8 mouse cellular contexts compared by ENCODE assay signal in genomic region chr6:72098691-72099090, GRCm38 (mm10). TPM values are rescaled to one million over a fixed set of nuclear protein-coding genes. Genes with fewer than 3 reads are reported as not detected.
A peak's percentile ranks its signal among the peaks of the same experiment; 100 is the strongest.
DNase-seq lines count a peak whose midpoint lies in the region; ATAC-seq lines count a peak whose summit lies in the region.

No protein-coding gene starts in this region.

- peak overlapping the region; percentile 92 for H3K4me3 ChIP-seq in forebrain, embryonic 16.5 days (replicated peaks; ENCODE audit: low read length)
- H3K4me3 ChIP-seq in liver, embryonic 16.5 days (ENCODE audit: low read depth, low read length), result peak overlapping the region; percentile 94

- H3K4me2 ChIP-seq in forebrain, embryonic 16.5 days (ENCODE audit: low read length), result peak overlapping the region; percentile 86
- peak overlapping the region; percentile 72 for H3K4me2 ChIP-seq in liver, embryonic 16.5 days (ENCODE audit: low read depth, low read length)

- no peaks in the 10 kb centered on the region for H3K9me3 ChIP-seq in forebrain, embryonic 16.5 days (ENCODE audit: control insufficient read depth, low read length)
- no peaks in the 10 kb centered on the region for H3K9me3 ChIP-seq in liver, embryonic 16.5 days (replicated peaks; ENCODE audit: control insufficient read depth, low read length)

- no peaks in the 10 kb centered on the region for H3K36me3 ChIP-seq in forebrain, embryonic 16.5 days (ENCODE audit: control insufficient read depth, insufficient read depth)
- H3K36me3 ChIP-seq in liver, embryonic 16.5 days (ENCODE audit: control insufficient read depth, insufficient read depth), result no peaks in the 10 kb centered on the region

- H3K27me3 ChIP-seq in forebrain, embryonic 16.5 days (replicated peaks; ENCODE audit: control insufficient read depth, insufficient read depth, low read length), result no peaks in the 10 kb centered on the region
- H3K27me3 ChIP-seq in liver, embryonic 16.5 days (ENCODE audit: control insufficient read depth, insufficient read depth, low read depth, low read length), result no peaks in the 10 kb centered on the region

- WGBS in forebrain, embryonic 16.5 days, result 23% methylated on average over 2 of the region's 2 CpGs
- 10% methylated on average over 2 of the region's 2 CpGs for WGBS in liver, embryonic 16.5 days (ENCODE audit: insufficient replicate concordance)

- peak overlapping the region; percentile 91 for H3K9ac ChIP-seq in forebrain, embryonic 16.5 days (replicated peaks; ENCODE audit: low read depth, low read length)
- H3K9ac ChIP-seq in liver, embryonic 16.5 days (ENCODE audit: low read depth, low read length), result peak overlapping the region; percentile 99

- ATAC-seq in forebrain, embryonic 16.5 days, result no peak
- ATAC-seq in liver, embryonic 16.5 days (ENCODE audit: low read depth), result no peak

- H3K4me1 ChIP-seq in forebrain, embryonic 16.5 days (replicated peaks; ENCODE audit: control insufficient read depth, insufficient read depth, low read length), result peaks cover 17% of the 10 kb centered on the region
- peaks cover 54% of the 10 kb centered on the region for H3K4me1 ChIP-seq in liver, embryonic 16.5 days (ENCODE audit: control insufficient read depth, low read depth, low read length)

- no peak overlapping the region for H3K27ac ChIP-seq in forebrain, embryonic 16.5 days (ENCODE audit: low read length)
- H3K27ac ChIP-seq in liver, embryonic 16.5 days (ENCODE audit: low read length), result peak overlapping the region; percentile 94

- DNase-seq in cerebellum, adult 11-12 months, result peak; percentile 55
- DNase-seq in cerebellum, postnatal 4 days (ENCODE audit: low spot score in 2 of 2), result no peak
- peak; percentile 39 to 45 for DNase-seq in spleen, postnatal 36 days (ENCODE audit: low spot score in 2 of 2)
- DNase-seq in spleen, adult 12 weeks (ENCODE audit: low spot score), result no peak
- DNase-seq in gastrocnemius, adult 18-20 months (ENCODE audit: low spot score), result no peak
- no peak for DNase-seq in spleen, postnatal 14 days (ENCODE audit: low spot score in 2 of 2)

RNA-seq across cellular contexts. Expression of gene St3gal5, which starts 1.3 kb away (rescaled TPM):
- polyA plus RNA-seq in forebrain, embryonic 16.5 days (2015; fragmentation: Nextera tagmentation; extraction: Ambion mirVana), result 46.8 and 52.9 TPM in 2 replicates
- polyA plus RNA-seq in liver, embryonic 16.5 days (2015; fragmentation: Nextera tagmentation; extraction: Ambion mirVana), result 199 and 206 TPM in 2 replicates
- total RNA-seq in gastrocnemius, adult 18-20 months (2021), result 10 to 100 TPM; 58.1 to 85.3 TPM

Comparison
In these comparisons a context has a peak if more than half of its experiments do, and no peak if none do; other contexts are left out.
1. DNase-seq: peak in cerebellum, adult 11-12 months (single experiment) and spleen, postnatal 36 days (2 of 2); none in cerebellum, postnatal 4 days (0 of 2), spleen, adult 12 weeks (single experiment), gastrocnemius, adult 18-20 months (single experiment) and spleen, postnatal 14 days (0 of 2).